Mouse (Mus musculus) midbrain, embryonic 16.5 days (tissue): ENCODE measurements around the gene Gm6882. TPM values are rescaled to one million over a fixed set of nuclear protein-coding genes. Genes with fewer than 3 reads are reported as not detected.
"Not testable (repeated sequence)": the region's sequence is repeated elsewhere in the genome, so short reads cannot be mapped to it uniquely, and the experiment has no call there.

Experiments
- ATAC-seq: fragments of 200-750 bp; cut with Nextera tagmentation; 2 replicates; pipeline ENCODE4 v1.8.0; 2017; ENCODE audit warnings: moderate TSS enrichment
- H3K27ac ChIP-seq: fragments of 300-500 bp; sonication (generic); 2 replicates; pipeline ENCODE4 v1.5.1; 2014; ENCODE audit warnings: mild to moderate bottlenecking, low read length, mixed read lengths
- H3K27me3 ChIP-seq: fragments of 300-500 bp; sonication (generic); 2 replicates; pipeline ENCODE4 v1.6.1; 2014; ENCODE audit warnings: low read depth, low read length, mixed read lengths; ENCODE audit not compliant: control insufficient read depth, insufficient read depth
- H3K36me3 ChIP-seq: fragments of 300-500 bp; sonication (generic); 2 replicates; pipeline ENCODE4 v1.6.1; 2014; ENCODE audit warnings: mild to moderate bottlenecking, low read length, moderate library complexity, mixed read lengths; ENCODE audit not compliant: control insufficient read depth, insufficient read depth
- H3K4me1 ChIP-seq: fragments of 300-500 bp; sonication (generic); 2 replicates; pipeline ENCODE4 v1.6.1; 2014; ENCODE audit warnings: mild to moderate bottlenecking, low read length, mixed read lengths; ENCODE audit not compliant: control insufficient read depth, insufficient read depth
- H3K4me2 ChIP-seq: fragments of 300-500 bp; sonication (generic); 2 replicates; pipeline ENCODE4 v1.6.1; 2014; ENCODE audit warnings: mild to moderate bottlenecking, low read length, mixed read lengths
- H3K4me3 ChIP-seq: fragments of 300-500 bp; sonication (generic); 2 replicates; pipeline ENCODE4 v1.5.1; 2014; ENCODE audit warnings: low read depth, mild to moderate bottlenecking, low read length, moderate library complexity, mixed read lengths
- H3K9ac ChIP-seq: fragments of 300-500 bp; sonication (generic); 2 replicates; pipeline ENCODE4 v1.6.1; 2014; ENCODE audit warnings: low read depth, low read length, mixed read lengths
- H3K9me3 ChIP-seq: fragments of 300-500 bp; sonication (generic); replicated peaks from 2 replicates; pipeline ENCODE4 v1.6.1; 2014; ENCODE audit warnings: mild to moderate bottlenecking, low read length, mixed read lengths; ENCODE audit not compliant: control insufficient read depth, poor library complexity, severe bottlenecking
- WGBS: fragments of 180-500 bp; shearing (Covaris S2); extraction: QIAGEN DNeasy Blood & Tissue Kit; methylation state at CpG from one replicate; pipeline ENCODE4 v1.1.7; 2014; 5-methylcytosine and 5-hydroxymethylcytosine counted together
- polyA plus RNA-seq: library from polyadenylated mRNA; unstranded; fragments of >200 nt; fragmentation: Nextera tagmentation; extraction: Ambion mirVana; gene quantifications from 2 replicates; pipeline ENCODE4 v1.2.1, GENCODE M21; 2015

Gm6882 gene
- not detected in 2 replicates for polyA plus RNA-seq

GRCm38 (mm10) chr7:21432645-21433044 is at the start of gene Gm6882:
TSS of gene Gm6882 (minus strand) at chr7:21432745.
- H3K9me3 ChIP-seq, H3K4me2 ChIP-seq, H3K36me3 ChIP-seq, H3K9ac ChIP-seq, H3K4me3 ChIP-seq, ATAC-seq, H3K27ac ChIP-seq, H3K27me3 ChIP-seq, H3K4me1 ChIP-seq: not testable (repeated sequence)
- WGBS: 32% methylated on average over 1 of the region's 1 CpGs

Other genes with a start within 250 kb of the Gm6882 start
- not detected in 2 replicates for gene Gm5157, start 242.3 kb downstream of the Gm6882 start, polyA plus RNA-seq
- not detected in 2 replicates for gene Vmn1r124, start 172.1 kb downstream of the Gm6882 start, polyA plus RNA-seq
- gene Vmn1r125, start 160.6 kb downstream of the Gm6882 start, polyA plus RNA-seq: not detected in 2 replicates
- gene Vmn1r126, start 131.3 kb downstream of the Gm6882 start, polyA plus RNA-seq: not detected in 2 replicates
- not detected in 2 replicates for gene Vmn1r127, start 112.9 kb downstream of the Gm6882 start, polyA plus RNA-seq
- gene Vmn1r128, start 83.4 kb downstream of the Gm6882 start, polyA plus RNA-seq: not detected in 2 replicates
- not detected in 2 replicates for gene Vmn1r129, start 71.5 kb downstream of the Gm6882 start, polyA plus RNA-seq
- gene Vmn1r130, start 79.0 kb upstream of the Gm6882 start, polyA plus RNA-seq: not detected in 2 replicates
- not detected in 2 replicates for gene Vmn1r131, start 113.3 kb upstream of the Gm6882 start, polyA plus RNA-seq
- gene Vmn1r132, start 181.3 kb upstream of the Gm6882 start, polyA plus RNA-seq: not detected in 2 replicates